Mouse (Mus musculus) v-Abl transformed pro-B cells (cell line): ENCODE measurements around the gene Rhoq.

ENCODE experiments used
- in situ Hi-C, 2 experiments: fragments of 400-800 bp; cut with MboI; formaldehyde crosslinking; loops; one replicate each; pipeline ENCODE4 v1.15.1; 2025; ENCODE audit not compliant: unreplicated experiment in 2 of 2

Rhoq gene

DNA sequence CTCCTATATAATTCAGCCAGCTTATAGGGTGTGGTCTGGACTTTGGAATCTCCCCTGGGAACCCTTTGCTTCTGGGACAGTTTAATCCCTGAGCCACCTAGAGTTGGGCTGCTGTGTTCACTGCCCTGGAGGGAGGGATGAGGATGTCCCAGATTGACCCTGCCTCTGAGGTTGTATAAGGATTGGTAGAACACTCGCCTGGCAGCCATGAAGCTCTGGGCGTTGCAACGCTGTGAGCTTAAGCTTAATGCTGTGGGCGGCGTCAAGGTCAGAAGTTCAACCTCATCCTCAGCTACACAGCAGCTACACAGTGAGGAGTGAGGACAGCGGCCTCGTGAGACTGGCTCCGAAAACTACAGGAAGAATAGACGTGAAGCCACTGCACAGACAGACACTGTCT is 19.6 kb downstream of the Rhoq start:
- in situ Hi-C loops, result no loop called here

DNA sequence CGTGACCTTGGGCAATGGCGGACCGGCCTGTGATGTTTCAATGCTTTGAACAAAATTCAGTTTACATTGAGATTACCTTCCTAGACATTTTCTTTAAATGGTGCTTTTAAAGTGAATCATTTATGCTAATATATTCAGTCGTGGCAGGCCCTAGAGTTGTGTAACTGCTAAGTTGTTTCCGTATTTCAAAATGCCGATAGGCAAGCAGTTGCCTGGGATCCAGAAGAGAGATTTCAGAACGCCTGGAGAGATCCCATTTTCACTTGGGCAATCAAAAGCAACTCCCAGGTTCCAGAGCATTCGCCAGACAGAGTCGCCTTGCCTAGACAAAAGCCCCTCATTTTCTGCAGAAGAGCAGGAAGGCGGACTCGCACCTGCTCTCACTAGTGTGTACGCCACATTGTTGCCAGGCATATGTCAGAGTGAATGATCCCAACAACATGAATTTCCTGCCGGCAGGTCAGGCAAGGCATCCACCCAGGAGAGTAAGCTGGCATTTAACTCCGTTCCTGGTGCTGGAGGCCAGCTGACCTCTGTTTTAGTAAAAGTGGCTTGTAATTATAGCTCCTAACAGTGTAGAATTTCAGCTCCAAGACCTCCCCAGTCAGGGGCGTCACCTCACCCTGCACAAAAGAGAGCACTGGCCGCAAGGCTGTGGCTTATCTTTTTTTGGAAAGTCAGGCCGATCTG is 23.7 kb downstream of the Rhoq start:
- in situ Hi-C loops, result no loop called here

GRCm38 (mm10) chr17:86988161-86988560 is 25.3 kb downstream of the Rhoq start:
- in situ Hi-C loops, result no loop called here

DNA sequence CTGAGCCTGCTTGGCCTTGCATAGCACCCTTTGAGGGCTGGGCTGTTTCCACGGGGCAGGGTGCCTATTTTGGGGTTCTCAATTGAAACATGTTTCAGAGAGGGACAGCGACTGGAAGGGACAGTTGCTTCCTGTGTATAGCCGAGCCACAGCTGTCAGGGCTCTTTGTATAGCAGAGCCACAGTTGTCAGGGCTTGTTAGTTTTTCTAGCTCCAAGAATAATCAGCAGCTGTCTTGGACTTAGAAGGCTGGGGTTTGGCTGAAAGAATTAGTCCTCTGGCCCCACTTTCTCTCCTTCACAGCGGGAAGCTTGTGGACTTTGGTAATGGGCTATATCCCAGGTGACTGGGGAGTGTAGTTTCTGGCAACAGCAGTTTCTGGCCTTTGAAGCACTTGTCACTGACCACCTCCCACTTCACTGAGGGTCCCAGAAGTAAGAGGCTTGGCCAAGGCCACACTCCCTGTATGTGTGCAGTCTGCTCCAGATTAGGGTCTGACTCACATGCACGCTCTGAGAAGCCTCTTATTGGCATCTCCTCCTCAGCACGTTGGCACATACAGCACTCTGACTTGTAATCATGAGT is 25.8 kb downstream of the Rhoq start:
- in situ Hi-C loops, result no loop called here

- in situ Hi-C loops, result no loop called here
Observed at GRCm38 (mm10) chr17:86991306-86991705, 28.4 kb downstream of the Rhoq start.

GRCm38 (mm10) chr17:86997323-86997722 is 34.4 kb downstream of the Rhoq start:
- in situ Hi-C loops, result no loop called here

DNA sequence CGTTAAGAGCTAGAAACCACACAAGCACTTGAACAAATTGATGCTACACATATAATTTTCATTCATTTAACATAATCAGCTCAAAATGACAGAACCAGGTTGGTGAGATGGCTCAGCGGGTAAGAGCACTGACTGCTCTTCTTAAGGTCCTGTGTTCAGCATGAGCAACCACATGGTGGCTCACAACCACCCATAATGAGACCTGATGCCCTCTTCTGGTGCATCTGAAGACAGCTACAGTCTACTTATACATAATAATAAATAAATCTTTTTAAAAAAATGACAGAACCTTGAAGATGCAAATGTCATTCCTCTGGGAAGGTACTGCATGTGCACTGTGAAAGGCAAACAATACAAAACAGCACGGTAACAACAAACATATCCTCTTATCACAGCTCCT is 46.1 kb downstream of the Rhoq start:
- in situ Hi-C loops, result no loop called here

- in situ Hi-C loops, result no loop called here
Observed at GRCm38 (mm10) chr17:87011301-87012019, 48.6 kb downstream of the Rhoq start.

- in situ Hi-C loops, result loop anchor here in 1 of 2 experiments (10.0 kb wide), 1 partner anchor 55 kb away; the partner anchor contains the start of gene Rhoq
Observed at GRCm38 (mm10) chr17:87019692-87020091, 56.8 kb downstream of the Rhoq start.

- in situ Hi-C loops, result loop anchor here in 1 of 2 experiments (10.0 to 25.0 kb wide), 2 partner anchors 60 to 537 kb away; partner anchors contain the start of gene Rhoq
Observed at GRCm38 (mm10) chr17:87024491-87025242, 61.8 kb downstream of the Rhoq start.

- in situ Hi-C loops, result loop anchor here in 1 of 2 experiments (10.0 to 25.0 kb wide), 2 partner anchors 61 to 538 kb away; partner anchors contain the start of gene Rhoq
Observed at GRCm38 (mm10) chr17:87025269-87025949, 62.5 kb downstream of the Rhoq start, which contains the start of the genes Pigf and Cript. Gene Pigf (minus strand): TSS chr17:87025406. Gene Cript (plus strand): TSS chr17:87025550.

DNA sequence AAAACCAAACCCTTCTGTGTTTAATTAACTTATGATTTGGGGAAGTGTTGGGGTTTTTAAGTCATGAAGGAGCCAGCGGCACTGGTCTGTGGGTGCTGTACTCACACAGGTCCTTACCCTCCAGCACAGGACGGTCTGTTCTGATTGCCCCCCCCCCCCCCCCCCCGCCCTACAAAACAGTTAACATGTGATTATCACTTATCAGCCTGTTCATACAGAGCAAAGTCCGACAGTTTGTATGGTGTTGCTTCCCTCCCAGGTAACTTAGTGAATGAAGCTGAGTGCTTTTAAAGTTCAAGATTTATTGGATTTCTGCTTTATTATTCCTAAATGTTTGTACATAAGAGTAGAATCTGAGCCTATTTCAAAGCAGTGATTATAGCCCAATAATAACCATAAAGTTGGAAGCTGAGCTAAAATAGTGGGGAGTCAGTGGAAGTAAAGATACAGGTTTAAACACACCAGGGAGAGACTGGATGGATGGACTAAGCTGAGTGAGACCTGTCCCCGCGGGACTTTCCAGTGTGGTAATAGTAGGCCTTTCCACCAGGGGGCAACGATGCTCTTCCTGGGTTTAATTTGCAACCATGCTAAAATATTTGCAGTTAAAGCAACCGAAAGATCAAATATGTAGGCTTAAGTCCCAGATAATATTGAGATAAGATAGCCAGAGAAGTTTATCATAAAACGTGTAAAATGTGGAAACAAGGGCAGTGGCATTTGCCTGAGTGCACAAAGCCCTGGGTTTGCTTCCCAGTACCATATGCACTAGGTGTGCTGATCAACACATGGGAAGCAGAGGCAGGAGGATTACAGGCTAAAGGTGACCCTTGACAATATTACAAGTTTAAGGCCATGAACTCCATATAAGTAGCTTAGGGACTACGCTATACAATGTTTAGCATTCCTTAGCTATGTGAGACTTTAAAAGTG is 73.5 kb downstream of the Rhoq start:
- in situ Hi-C loops, result loop anchor here (5.0 to 25.0 kb wide), 3 partner anchors 211 to 549 kb away; no protein-coding TSS in a partner anchor

- in situ Hi-C loops, result loop anchor here (5.0 to 25.0 kb wide), 3 partner anchors 209 to 551 kb away; no protein-coding TSS in a partner anchor
Observed at GRCm38 (mm10) chr17:87038496-87038895, 75.6 kb downstream of the Rhoq start.

GRCm38 (mm10) chr17:87041739-87042138 is 78.9 kb downstream of the Rhoq start:
- in situ Hi-C loops, result loop anchor here (5.0 to 25.0 kb wide), 5 partner anchors 79 to 554 kb away; partner anchors contain the start of genes Tmem247 (in 2 of the 2) and Rhoq (in 1 of the 2)

DNA sequence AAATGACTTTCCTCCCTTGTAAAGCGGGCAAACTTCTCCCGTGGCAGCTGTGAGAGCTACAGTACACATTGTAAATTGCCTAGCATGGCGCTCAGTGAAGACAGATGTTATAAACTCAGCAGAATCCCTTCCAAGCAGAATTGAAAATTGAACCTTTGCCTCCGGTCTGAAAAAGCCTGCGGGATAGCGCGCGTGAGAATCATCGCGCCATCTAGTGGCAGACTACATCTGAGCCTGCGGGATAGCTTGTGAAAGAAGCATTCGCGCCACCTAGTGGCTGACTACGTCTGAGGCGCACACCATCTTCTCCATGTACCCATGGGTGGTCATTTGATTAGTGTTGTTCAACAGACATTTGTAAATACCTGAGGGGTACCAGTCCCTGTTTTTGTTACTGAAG is 81.5 kb downstream of the Rhoq start:
- in situ Hi-C loops, result loop anchor here (5.0 to 25.0 kb wide), 5 partner anchors 82 to 557 kb away; partner anchors contain the start of genes Tmem247 (in 2 of the 2) and Rhoq (in 1 of the 2)

- in situ Hi-C loops, result loop anchor here (5.0 to 25.0 kb wide), 5 partner anchors 82 to 557 kb away; partner anchors contain the start of genes Tmem247 (in 2 of the 2) and Rhoq (in 1 of the 2)
Observed at GRCm38 (mm10) chr17:87044796-87045195, 81.9 kb downstream of the Rhoq start.
